Mouse (Mus musculus) 3134 (cell line): ENCODE measurements around the gene Rccd1.
A peak's percentile ranks its signal among the peaks of the same experiment; 100 is the strongest.

Experiments
- DNase-seq: peaks from one replicate; pipeline ENCODE4 v3.0.0-alpha.2; 2011; ENCODE audit warnings: low spot score; ENCODE audit not compliant: insufficient read length; ENCODE audit errors: extremely low read depth

The Rccd1 gene

DNA sequence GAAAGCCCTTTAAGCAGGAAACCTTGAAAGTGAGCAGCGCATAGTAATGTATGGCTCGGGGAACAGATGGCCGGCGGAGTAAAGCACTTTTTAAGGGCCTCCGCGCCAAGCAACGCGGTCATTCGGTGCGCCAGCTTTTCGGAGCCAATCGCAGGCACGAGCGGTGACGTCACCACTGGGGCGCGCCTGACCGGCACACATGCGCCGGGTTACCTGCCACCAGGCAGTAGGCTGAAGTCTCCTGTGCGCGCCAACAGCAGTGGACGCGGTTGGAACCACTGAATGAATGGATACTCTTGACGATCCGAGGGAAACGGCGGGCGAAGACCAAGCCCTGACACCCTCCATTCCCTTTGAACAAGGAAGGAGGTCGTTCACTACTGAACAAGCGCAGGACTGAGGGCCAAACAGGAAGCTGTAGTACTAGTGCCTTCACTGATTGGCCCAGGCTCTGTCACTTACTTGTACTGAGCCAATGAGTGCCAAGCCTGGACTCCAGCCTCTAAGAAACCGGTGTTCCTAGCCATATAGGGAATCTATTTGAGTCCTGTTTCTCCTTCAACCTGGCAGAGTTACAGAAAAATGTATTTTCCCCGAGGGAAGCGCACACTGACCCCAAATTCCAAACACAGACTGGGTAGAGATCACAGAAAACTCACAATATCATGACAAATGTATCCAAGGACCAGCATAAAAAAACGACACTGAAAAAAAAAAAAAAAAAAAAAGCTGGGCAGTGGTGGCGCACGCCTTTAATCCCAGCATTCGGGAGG is at the start of gene Rccd1:
TSS of gene Rccd1 (minus strand) at position 412 of the 773 bp plus-strand sequence.
- DNase-seq, result peak; percentile 97

DNA sequence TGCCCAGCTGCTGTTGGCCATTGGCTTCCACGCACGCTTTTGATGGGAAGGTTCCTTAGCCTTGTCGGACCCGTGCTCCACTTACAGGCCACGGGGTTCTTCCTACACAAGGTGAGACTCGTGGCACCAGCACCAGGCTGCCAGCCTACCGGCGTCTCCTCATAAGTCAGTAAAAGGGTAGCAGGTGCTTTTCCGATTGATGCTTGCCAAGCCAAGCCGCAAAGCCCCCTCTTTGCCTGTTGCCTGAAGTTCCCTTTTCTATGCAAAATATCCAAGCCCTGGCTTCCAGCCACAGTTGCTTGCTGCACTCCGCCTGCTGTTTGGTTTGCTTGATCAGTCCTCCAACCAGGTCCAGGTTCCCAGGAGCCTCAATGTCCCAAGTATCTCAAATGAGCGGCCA is 49.6 kb upstream of the Rccd1 start:
- DNase-seq, result no peak

GRCm38 (mm10) chr7:80373352-80373751 is 49.1 kb upstream of the Rccd1 start:
- no peak for DNase-seq

- DNase-seq, result no peak
Measured at GRCm38 (mm10) chr7:80372667-80373066, 48.4 kb upstream of the Rccd1 start.

DNA sequence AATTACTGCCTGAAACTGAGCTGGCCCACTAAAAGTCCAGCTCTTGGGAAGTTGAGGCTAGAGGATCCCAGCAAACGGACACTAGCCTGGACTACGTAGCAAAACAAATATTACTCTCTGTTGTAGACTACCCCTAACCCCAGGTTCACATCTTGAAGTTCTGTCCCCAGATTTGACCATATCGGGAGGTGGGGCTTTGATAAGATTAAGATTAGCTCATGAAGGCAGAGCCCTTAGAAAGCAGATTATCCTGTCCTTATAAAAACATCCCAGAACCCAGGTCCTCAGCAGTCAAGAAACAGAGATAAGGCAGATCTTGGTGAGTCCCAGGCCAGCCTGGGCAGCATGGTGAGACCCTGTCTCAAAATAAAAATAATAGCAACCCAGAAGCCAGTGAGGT is 47.9 kb upstream of the Rccd1 start:
- DNase-seq, result no peak

- DNase-seq, result peak; percentile 53
Measured at GRCm38 (mm10) chr7:80371041-80371751, 46.9 kb upstream of the Rccd1 start, which contains the start of gene Man2a2. Gene Man2a2, minus strand, starts transcription at chr7:80371375.

GRCm38 (mm10) chr7:80370649-80371040 is 46.4 kb upstream of the Rccd1 start:
- peak; percentile 83 for DNase-seq

DNA sequence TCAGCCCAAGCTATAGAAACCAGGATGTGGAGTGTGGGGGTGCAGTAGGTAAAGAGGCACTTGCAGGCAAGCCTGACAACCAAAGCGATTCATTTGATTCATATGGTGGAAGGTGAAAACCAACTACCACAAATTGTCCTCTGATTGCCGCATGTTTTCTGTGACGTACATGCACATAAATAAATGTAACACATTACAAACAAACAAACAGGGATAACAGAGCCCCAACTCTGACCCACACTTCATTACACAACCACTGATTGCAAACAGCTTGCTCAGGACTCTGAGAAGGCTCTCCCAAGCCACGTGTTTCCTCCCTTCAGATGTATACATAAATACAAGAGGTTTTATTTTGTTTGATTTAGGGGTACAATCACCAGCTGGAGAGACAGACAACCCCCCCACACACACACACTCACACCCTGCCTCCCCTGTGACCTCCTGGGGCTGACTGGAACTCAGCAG is 45.7 kb upstream of the Rccd1 start:
- DNase-seq, result no peak

GRCm38 (mm10) chr7:80369461-80369860 is 45.2 kb upstream of the Rccd1 start:
- DNase-seq, result no peak

- no peak for DNase-seq
Measured at GRCm38 (mm10) chr7:80368635-80369421, 44.6 kb upstream of the Rccd1 start.

DNA sequence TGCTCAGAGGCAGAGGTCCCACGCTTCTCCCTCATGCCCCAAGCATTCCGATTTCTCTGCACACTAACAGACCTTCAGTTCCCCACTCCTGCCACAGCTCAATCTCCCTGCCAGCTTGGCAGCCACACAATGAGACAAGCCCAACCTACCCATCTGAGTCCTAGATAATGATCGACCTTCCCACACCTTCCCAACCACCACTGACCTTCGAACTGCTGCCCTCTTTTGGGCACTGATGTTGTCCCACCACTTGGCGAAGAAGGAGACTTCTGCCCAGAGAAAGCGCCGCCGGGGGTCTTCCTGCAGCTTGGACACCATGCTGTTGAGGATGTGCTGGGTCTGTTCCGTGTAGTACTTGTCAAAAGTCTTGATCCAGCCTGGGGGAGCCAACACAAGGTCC is 43.8 kb upstream of the Rccd1 start:
- DNase-seq, result no peak

DNA sequence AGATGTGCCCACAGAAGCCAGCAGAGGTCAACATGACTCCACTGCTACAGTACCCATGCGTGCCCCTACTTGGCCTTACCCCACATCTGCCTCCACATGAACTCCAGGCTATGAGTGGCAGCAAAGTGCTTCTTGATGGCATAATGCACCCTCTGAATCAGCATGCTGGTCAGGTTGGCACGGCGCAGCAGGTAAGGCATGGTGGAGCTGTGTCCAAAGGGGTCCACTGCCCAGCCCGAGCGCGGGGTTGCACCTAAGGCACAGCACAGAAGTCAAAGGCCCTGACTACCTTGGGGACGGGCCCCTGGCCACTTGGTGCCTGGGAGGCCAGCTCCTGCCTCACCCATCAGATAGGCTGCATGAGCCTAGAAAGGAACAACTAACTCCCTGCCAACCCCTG is 43.0 kb upstream of the Rccd1 start:
- DNase-seq, result no peak

GRCm38 (mm10) chr7:80365759-80366158 is 41.5 kb upstream of the Rccd1 start:
- no peak for DNase-seq

DNA sequence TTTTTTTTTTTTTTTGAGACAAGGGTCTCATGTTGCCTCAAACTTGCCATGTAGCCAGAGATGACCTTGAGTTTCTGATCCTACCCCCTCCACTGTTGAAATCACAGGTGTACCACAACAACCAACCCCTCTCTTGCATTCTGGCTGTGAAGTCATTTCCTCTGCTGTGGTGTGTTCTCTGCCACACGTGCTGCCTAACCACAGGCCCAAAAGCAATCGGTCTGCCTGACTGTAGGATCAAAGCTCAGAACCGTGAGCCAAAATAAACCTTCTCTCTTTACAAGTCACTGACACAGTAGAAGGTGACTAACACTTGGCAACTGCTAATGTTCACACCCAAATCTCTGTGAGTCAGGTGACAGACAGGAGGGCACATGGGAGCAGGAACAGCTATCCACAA is 36.2 kb upstream of the Rccd1 start:
- peak; percentile 43 for DNase-seq

- no peak for DNase-seq
Measured at GRCm38 (mm10) chr7:80358039-80358438, 33.8 kb upstream of the Rccd1 start.

- DNase-seq, result no peak
Measured at GRCm38 (mm10) chr7:80357156-80357555, 32.9 kb upstream of the Rccd1 start.

DNA sequence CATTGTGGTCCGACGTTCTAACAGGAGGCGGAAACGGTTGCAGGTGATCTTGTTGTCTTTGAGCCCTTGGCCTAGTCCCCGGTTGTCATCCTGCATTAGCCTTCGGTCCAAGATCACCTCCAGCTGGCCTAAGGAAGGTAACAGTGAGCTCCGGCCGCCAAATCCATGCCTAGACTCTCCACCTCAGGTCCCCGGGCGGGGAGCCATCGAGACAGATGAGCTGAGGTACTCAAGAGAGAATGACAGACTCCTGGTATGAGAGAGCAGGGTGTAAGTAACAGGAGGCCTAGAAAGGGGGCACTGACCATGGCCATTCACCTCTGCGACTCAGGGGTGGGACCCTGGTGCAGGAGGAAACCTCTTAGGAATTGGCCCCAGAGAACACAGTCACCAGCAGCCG is 32.1 kb upstream of the Rccd1 start:
- DNase-seq, result no peak

DNA sequence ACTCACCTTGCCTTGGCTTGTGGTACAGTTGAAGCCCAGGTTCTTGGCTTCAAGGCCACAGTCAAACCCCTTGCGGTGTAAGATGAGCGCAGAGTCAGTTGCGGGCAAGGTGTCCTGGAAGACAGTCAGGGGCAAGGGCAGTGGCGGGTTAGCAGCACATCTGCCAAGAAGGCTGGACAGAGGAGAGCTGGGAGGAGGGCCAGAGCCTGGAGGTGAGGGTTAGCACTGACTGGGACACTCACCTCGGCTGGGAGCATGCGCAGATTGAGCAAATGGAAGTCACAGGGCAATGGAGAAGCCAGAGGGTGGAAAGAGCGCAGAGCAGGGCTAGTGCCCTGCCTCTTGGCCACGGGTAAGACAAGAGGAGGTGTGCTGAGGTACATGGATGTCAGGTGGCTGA is 28.7 kb upstream of the Rccd1 start:
- DNase-seq, result no peak

GRCm38 (mm10) chr7:80350808-80351207 is 26.6 kb upstream of the Rccd1 start:
- no peak for DNase-seq

DNA sequence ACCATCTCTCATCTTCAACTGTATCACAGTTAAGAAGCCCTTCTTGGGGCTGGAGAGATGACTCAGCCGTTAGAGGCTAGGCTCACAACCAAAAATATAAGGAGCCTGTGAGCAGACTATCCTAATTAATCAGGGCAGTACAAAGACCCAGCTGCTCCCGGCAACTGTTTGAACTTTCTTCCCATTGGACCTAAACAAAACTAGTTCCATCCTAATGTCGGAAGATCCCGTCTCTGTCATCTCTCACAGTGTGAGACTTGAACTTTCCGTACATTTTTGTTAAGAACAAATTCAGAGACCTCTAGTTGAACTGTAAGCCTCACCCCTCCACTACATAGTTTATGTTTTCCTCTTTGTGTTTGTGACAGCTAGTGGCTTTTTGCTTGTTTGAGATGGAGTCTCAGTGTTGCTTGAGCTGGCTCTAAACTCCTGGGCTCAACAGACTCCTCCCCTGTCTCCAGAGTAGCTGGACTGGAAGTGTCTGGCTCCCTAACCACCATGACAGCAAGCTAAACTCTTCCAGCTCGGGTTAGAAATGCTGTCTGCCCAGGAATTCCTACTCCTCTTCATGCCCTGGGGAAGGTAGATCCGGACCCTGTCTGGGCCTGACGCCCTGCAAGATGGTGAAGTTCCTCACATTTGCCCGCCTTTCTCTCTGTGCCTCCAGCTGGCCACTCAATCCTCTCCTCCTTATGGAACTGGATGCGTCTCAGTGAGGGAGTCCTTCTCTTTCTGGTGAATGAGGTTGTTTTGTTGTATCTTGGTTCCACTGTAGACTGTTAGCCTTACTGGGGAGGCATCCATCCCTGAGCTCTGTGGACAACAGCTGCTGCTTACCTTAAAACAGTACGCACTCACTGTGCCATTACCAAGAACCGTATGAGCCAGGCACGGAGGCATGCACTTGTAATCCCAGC is 23.7 kb upstream of the Rccd1 start:
- no peak for DNase-seq
